Mouse (Mus musculus): ENCODE results near the gene Ipo8.

Gene Ipo8

GRCm38 (mm10) chr6:148751400-148751799 is 79.9 kb downstream of the Ipo8 start:
- DNase-seq = no peak

DNA sequence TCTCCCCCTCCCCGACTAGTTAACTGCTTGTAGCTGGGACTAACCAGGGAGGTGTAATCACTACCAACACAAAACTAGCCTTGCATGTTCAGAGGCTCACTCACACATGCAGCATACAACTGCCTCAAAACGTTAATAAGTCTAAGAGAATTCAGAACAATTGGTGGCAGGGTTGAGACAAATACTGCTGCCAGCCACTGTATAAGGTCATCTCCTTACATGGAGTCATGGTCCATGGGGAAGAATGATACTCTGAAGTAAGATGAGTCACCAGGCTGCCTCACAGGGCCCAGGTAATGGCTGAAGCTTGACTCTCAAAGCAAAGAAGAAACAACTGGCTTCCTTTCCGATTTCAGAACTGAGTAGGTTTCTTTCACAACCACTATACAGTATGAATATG is 81.1 kb downstream of the Ipo8 start:
- DNase-seq = no peak

DNA sequence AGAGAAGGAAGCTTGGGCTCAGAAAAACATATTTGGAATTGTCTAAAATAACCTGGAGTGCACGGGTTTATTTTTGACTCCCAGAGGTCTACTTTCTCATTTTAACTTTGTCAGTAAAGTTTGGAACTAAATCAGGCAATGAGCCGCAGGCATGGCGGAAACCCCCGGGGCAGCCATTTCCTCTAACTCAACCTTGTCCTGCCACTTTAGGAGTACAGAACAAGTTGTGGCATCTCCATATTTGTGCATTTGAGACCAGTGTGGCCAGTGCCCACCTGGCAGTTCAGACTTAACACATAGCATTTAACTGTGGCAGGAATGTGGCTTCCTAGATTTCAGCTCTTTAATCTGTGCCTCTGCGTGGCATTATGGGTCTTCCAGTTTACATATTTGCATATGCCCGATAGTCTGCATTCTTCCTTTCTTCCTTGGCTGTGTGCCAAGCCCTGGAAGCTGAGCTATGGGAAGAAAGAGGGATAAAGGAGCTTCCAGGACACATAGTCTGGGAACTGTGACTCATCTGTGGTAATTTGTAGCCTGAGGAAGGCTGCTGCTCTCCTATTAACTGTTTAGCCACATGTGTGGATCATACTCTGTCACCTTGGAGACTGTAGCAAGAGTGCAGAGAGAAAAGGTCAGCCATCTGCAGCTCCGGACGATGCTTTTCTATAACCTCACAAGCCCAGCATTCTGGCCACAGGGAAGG is 90.6 kb downstream of the Ipo8 start:
- DNase-seq = peak; percentile 11

DNA sequence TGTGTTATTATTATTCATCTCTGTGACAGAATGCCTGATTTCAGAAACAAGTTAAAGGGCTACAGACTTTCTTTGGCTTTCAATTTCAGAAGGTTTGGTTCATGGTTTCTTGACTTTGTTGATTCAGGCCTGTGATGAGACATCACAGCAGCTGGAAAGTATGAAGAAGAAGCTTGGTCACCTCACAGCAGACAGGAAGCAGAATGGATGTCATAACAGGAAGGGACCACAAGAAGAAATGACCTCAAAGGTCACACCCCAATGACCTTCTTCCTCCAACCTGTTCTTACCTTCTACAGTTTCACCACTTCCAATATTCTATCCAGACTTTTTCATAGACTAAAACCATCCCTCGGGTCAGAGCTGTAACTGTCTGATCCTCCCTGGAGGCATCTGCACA is 94.9 kb downstream of the Ipo8 start:
- DNase-seq = no peak

DNA sequence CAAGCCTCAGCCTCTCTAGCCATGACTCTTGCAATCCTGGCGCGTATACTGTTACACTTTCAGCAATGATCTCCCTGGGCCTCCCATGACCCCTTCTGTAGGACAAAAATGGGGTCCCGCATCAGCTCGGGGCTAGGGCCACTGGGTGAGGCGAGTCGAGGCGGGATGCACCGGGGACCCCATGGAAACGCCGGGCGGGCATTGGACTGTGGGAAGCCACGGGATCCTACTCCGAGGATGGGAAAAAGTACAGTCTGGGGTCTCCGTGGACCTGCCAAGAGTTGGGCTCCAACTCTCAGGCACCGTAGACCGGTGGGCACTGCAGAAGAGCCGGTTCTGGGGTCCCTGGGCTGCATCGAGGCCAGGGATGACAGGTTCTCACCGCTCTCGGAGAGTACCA is 97.3 kb downstream of the Ipo8 start:
- no peak for DNase-seq

- no peak for DNase-seq
Measured at GRCm38 (mm10) chr6:148732920-148733319, 98.3 kb downstream of the Ipo8 start.

GRCm38 (mm10) chr6:148728571-148728970 is 102.7 kb downstream of the Ipo8 start:
- DNase-seq = no peak

- no peak for DNase-seq
Measured at GRCm38 (mm10) chr6:148727871-148728524, 103.3 kb downstream of the Ipo8 start.

DNA sequence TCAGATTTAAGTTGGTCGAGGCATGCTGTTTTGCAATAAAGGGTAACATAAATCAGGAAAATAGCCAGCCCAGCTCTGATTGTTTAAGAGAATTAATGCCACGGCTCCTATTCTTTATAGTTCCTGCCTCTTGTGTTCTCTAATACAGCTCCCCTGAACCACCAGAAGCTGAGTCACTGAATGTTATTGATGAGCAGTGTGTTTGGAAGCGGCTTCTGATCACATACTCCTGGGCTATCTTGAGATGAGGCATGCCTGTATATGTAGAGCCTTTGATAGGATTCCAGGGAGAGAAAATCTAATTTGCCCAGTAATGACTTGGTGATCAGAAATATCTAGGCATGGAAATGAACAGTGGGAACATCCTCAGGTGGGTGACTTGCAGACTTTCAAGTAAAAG is 106.8 kb downstream of the Ipo8 start:
- no peak for DNase-seq

Data from liver (tissue).